Mouse (Mus musculus): ENCODE results near the gene Pdhb.
"Not testable (repeated sequence)": the region's sequence is repeated elsewhere in the genome, so short reads cannot be mapped to it uniquely, and the experiment has no call there.

Pdhb gene

DNA sequence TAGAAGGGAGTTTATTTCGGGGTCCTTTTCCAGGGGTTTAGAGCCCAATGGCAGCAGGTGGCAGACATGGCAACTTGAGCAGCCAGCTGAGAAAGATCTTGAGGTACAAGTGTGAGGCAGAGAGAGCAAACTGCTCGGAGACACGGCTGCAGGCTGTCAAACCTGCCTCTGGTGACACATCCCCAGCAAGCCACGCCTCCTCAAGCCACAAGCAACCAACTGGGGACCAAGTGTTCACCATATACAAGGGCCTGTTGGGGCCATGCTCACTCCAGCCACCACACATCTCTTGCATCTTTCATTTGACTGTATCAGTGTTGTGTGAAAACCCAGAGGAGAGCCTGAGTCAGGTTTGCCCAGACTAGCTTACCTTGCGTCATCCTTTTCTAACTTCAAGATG is 44.9 kb downstream of the Pdhb start:
- no peak for DNase-seq

DNA sequence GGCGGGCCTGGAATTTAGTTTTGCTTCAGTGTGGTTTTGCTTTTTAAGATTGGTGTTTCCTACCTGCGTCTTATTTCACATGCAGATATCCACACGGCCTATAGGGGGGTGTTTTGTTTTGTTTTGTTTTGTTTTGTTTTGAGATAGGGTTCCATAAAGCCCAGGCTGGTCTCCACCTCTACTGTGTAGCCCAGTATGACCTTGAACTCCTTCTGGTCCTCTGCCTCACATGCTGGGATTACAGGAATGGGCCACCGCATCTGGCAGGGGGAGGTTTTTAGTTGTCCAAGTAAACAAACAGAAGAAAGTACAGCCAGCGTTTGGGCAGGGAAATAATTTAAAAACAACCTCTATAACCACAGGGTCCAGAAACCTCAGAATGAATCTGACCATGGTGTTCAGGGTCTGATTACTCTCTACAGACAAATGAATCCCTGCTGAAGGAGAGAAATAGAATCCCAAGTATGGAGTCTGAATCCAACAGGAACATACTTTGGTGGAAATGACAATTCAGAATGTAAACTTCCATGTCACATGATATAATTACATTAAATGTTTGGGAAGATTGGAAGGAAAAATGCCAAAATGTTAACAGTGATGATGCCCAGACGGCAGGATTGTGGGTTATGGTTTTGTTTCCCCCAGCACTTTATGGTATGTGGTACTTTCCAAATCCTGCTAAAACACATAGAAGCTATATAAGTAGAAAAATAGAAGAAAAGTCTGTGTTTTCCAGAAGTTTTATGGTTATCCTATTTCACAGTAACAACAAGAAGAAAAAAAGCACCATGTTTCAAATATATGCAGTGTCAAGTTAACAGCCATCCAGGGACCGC is 48.6 kb downstream of the Pdhb start:
- DNase-seq, result no peak

DNA sequence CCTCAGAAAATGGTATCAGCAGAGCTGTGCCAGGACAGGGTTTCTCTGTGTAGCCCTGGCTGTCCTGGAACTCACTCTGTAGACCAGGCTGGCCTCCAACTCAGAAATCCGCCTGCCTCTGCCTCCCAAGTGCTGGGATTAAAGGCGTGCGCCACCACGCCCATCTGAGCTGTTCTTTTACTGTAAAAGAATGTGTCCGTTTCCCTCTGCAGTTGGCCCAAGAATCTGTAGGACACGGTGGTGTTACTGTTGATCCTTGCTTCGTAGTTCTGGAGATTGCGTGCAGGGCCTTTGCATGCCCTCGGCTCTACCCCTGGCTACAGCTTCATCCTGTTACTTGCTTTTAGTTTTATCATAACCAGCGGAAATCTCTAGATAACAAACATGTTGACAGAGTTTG is 49.2 kb downstream of the Pdhb start:
- DNase-seq, result not testable (repeated sequence)

GRCm38 (mm10) chr14:8123141-8123540 is 49.7 kb downstream of the Pdhb start:
- DNase-seq, result no peak

DNA sequence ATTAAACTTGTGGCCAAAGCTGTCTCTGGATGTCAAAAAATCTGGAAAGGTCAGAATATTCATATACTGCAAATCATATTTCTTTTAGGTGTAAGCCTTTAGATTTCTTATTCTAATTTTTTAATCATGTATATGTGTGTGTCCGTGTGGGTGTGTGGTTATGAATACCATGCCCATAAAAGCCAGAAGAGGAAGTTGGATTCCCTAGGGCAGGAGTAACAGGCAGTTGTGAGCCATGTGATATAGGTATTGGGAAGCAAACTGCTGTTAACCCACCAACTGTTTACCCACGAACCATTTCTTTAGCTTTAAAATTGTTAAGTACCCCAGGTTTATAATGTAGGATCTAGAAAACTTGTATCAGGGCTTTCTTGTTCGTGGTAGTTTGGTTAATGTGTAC is 52.9 kb downstream of the Pdhb start:
- no peak for DNase-seq

DNA sequence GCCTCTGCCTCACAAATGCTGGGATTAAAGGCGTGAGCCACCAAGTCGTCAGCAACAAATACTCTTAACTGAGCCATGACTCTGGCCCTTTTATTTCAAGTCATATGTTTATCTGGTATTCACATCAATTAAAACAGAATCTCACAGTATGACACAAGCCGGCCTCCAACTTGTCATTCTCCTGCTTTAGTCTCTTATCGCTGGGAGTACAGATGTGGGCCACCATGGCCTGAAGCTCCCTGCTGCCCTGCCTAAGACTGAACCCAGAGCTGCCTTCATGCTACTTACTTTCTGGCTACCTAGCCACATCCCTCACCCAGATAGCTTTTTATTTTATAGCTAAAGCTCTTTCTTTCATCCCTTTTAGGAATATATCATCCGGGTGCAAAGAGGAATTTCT is 53.4 kb downstream of the Pdhb start:
- no peak for DNase-seq

GRCm38 (mm10) chr14:8117371-8117770 is 55.5 kb downstream of the Pdhb start:
- DNase-seq, result no peak
